Comparison of ENCODE assay signal across 25 mouse cellular contexts in the genomic region with DNA sequence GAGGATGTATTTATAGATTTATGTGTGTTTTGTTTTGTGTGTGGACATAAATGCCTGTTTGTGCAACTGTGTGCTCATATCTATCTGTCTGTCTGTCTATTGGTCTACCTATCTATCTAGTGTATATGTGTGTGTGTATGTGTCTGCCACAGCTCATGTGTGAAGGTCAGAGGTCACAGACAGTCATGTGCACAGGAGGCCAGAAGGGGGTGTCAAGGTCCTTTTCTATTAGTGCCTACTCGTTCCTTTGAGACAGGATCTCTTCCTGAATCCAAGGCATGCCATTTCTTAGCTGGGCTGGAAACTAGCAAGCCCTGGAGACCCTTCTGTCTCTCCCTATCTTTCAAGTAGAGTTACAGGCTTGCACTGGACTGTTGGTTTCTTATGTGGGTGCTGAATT.
DNase-seq lines count a peak whose midpoint lies in the region; ATAC-seq and TF ChIP-seq lines count a peak whose summit lies in the region.
"Had no signal": no experiment of that assay in that cellular context is flagged by ENCODE, and none has a peak within 500 bp of the region (broad histone marks: within the 10 kb centered on the region; RNA-seq: fewer than 3 reads in every experiment).

No protein-coding gene starts in this region.

- TF ChIP-seq CTCF in liver, postnatal 0 days (IDR thresholded peaks at IDR 0.05; ENCODE audit: low read depth), result 0 out of 2 replicates have a peak, but pooled peaks have one; percentile 6
- peak; percentile 5; the same call in 1 of the 2 replicates for TF ChIP-seq CTCF in bone marrow, adult 2 months (IDR thresholded peaks at IDR 0.05; ENCODE audit: control insufficient read depth, insufficient read depth, low read length)

- no peak overlapping the region for H3K9ac ChIP-seq in forebrain, embryonic 11.5 days (ENCODE audit: low read length)
- H3K9ac ChIP-seq in liver, postnatal 0 days (replicated peaks), result no peak overlapping the region
- H3K9ac ChIP-seq: forebrain, embryonic 12.5 days; forebrain, embryonic 15.5 days; heart, embryonic 12.5 days; heart, embryonic 15.5 days; hindbrain, embryonic 14.5 days had no signal

- no peaks in the 10 kb centered on the region for H3K9me3 ChIP-seq in forebrain, embryonic 11.5 days (ENCODE audit: control insufficient read depth, low read length)
- no peaks in the 10 kb centered on the region for H3K9me3 ChIP-seq in forebrain, embryonic 10.5 days
- H3K9me3 ChIP-seq in liver, postnatal 0 days (ENCODE audit: low read length), result no peaks in the 10 kb centered on the region
- H3K9me3 ChIP-seq: forebrain, embryonic 12.5 days; forebrain, embryonic 15.5 days; heart, embryonic 15.5 days had no signal

- no peak overlapping the region for H3K27ac ChIP-seq in forebrain, embryonic 11.5 days (ENCODE audit: low read depth, low read length)
- no peak overlapping the region for H3K27ac ChIP-seq in forebrain, embryonic 10.5 days
- no peak overlapping the region for H3K27ac ChIP-seq in liver, postnatal 0 days (ENCODE audit: low read depth)
- H3K27ac ChIP-seq in bone marrow, adult 2 months (ENCODE audit: control insufficient read depth, insufficient read depth, low read depth, low read length, poor library complexity), result no peak overlapping the region
- H3K27ac ChIP-seq: forebrain, embryonic 12.5 days; forebrain, embryonic 15.5 days; heart, embryonic 15.5 days; hindbrain, embryonic 14.5 days had no signal

- no peaks in the 10 kb centered on the region for H3K27me3 ChIP-seq in forebrain, embryonic 11.5 days (ENCODE audit: control insufficient read depth, insufficient read depth, low read length)
- peaks cover 6% of the 10 kb centered on the region; the same call in 1 of the 2 replicates for H3K27me3 ChIP-seq in forebrain, embryonic 10.5 days (ENCODE audit: poor library complexity, severe bottlenecking)
- 0 out of 2 replicates have a peak, but pooled peaks cover 4% of the 10 kb centered on the region for H3K27me3 ChIP-seq in liver, postnatal 0 days (ENCODE audit: insufficient read depth, low read length)
- H3K27me3 ChIP-seq: forebrain, embryonic 12.5 days; forebrain, embryonic 15.5 days; heart, embryonic 12.5 days; heart, embryonic 15.5 days had no signal

- 70% methylated on average over 1 of the region's 1 CpGs for WGBS in forebrain, embryonic 11.5 days
- 91% methylated on average over 1 of the region's 1 CpGs for WGBS in forebrain, embryonic 10.5 days
- 67% methylated on average over 1 of the region's 1 CpGs for WGBS in liver, postnatal 0 days (ENCODE audit: insufficient replicate concordance)
- 63% methylated on average over 1 of the region's 1 CpGs for WGBS in bone marrow, adult 2 months

- TF ChIP-seq EP300 in liver, postnatal 0 days (IDR thresholded peaks at IDR 0.05; ENCODE audit: low read depth), result no peak

- no peak overlapping the region for H3K4me3 ChIP-seq in forebrain, embryonic 11.5 days (ENCODE audit: low read depth, low read length)
- no peak overlapping the region for H3K4me3 ChIP-seq in forebrain, embryonic 10.5 days
- no peak overlapping the region for H3K4me3 ChIP-seq in liver, postnatal 0 days (ENCODE audit: low read depth, low read length)
- no peak overlapping the region for H3K4me3 ChIP-seq in bone marrow, adult 2 months (replicated peaks; ENCODE audit: control insufficient read depth, low read depth, low read length)
- H3K4me3 ChIP-seq: forebrain, embryonic 12.5 days; forebrain, embryonic 15.5 days; heart, embryonic 12.5 days; heart, embryonic 15.5 days had no signal

- DNase-seq in forebrain, embryonic 11.5 days (ENCODE audit: low spot score), result peak; percentile 21
- DNase-seq in forebrain, embryonic 10.5 days (ENCODE audit: extremely low spot score, low spot score), result no peak
- no peak for DNase-seq in liver, postnatal 0 days
- DNase-seq in liver (no peak), ES-CJ7 (ENCODE audit: low read depth, low spot score) (peak; percentile 58), adipocyte (ENCODE audit: low spot score) (no peak)
- no peak for DNase-seq in adrenal gland, adult 18-20 months (ENCODE audit: low spot score in 2 of 2)
- DNase-seq: adrenal gland, adult 2 months; adrenal gland, postnatal 14 days; cerebellum, adult 18-20 months; cerebellum, adult 9-10 months; cerebellum, postnatal 14 days; gastrocnemius, postnatal 25 days; heart, adult 18-20 months; heart, postnatal 10 days; heart, postnatal 36 days; kidney, adult 2 months had no signal

- H3K4me2 ChIP-seq in forebrain, embryonic 11.5 days (ENCODE audit: low read depth, low read length, severe bottlenecking), result no peak overlapping the region
- H3K4me2 ChIP-seq in liver, postnatal 0 days (ENCODE audit: low read depth, low read length), result no peak overlapping the region
- H3K4me2 ChIP-seq: forebrain, embryonic 12.5 days; forebrain, embryonic 15.5 days; heart, embryonic 12.5 days; heart, embryonic 15.5 days; hindbrain, embryonic 14.5 days had no signal

- no peaks in the 10 kb centered on the region for H3K36me3 ChIP-seq in forebrain, embryonic 11.5 days (ENCODE audit: control insufficient read depth, insufficient read depth, low read length)
- no peaks in the 10 kb centered on the region for H3K36me3 ChIP-seq in forebrain, embryonic 10.5 days (replicated peaks)
- no peaks in the 10 kb centered on the region for H3K36me3 ChIP-seq in liver, postnatal 0 days (replicated peaks; ENCODE audit: insufficient read depth, low read length)
- H3K36me3 ChIP-seq: forebrain, embryonic 12.5 days; forebrain, embryonic 15.5 days; heart, embryonic 12.5 days; heart, embryonic 15.5 days had no signal

- no peaks in the 10 kb centered on the region; the same call in none of the 2 replicates for H3K4me1 ChIP-seq in forebrain, embryonic 11.5 days (replicated peaks; ENCODE audit: control insufficient read depth, insufficient read depth, low read length)
- peaks cover 25% of the 10 kb centered on the region for H3K4me1 ChIP-seq in forebrain, embryonic 10.5 days
- H3K4me1 ChIP-seq in liver, postnatal 0 days (ENCODE audit: insufficient read depth), result peaks cover 13% of the 10 kb centered on the region
- H3K4me1 ChIP-seq in bone marrow, adult 2 months (ENCODE audit: control insufficient read depth, insufficient read depth, low read length), result peaks cover 4% of the 10 kb centered on the region
- H3K4me1 ChIP-seq: heart, embryonic 15.5 days had no signal

- ATAC-seq in forebrain, embryonic 11.5 days (replicated peaks; ENCODE audit: low FRiP score), result no peak
- no peak for ATAC-seq in liver, postnatal 0 days
- ATAC-seq: activated CD4-positive, CD25-positive, alpha-beta regulatory T cell, adult 4 months; forebrain, embryonic 15.5 days; Patski had no signal

- TF ChIP-seq POLR2A in bone marrow, adult 2 months (IDR thresholded peaks at IDR 0.05; ENCODE audit: borderline replicate concordance, control insufficient read depth, low read depth, low read length), result no peak

Comparison
In these comparisons a context has a peak if more than half of its experiments do, and no peak if none do; other contexts are left out.
1. DNase-seq: peak in forebrain, embryonic 11.5 days (single experiment) and ES-CJ7 (single experiment); none in forebrain, embryonic 10.5 days (single experiment), liver, postnatal 0 days (single experiment), liver (single experiment), adrenal gland, adult 18-20 months (0 of 2) and adipocyte (single experiment).